Mouse (Mus musculus) myocyte (in vitro differentiated cells): ENCODE measurements at regions not wholly inside any gene's neighbourhood (a gene's known extent, or its start where the extent isn't known, plus 50 kb on each side); places are given as distances from the start of the nearest gene placed in this dataset.

ENCODE experiments used
- CEBPB ChIP-seq: IDR thresholded peaks from 2 replicates; pipeline ENCODE4 v1.6.1; 2011; ENCODE audit warnings: mild to moderate bottlenecking, moderate library complexity; ENCODE audit not compliant: poor library complexity, insufficient read depth, severe bottlenecking
- E2F4 ChIP-seq: IDR thresholded peaks from one replicate; pipeline ENCODE4 v1.6.1; 2011; ENCODE audit warnings: mild to moderate bottlenecking, control low read depth, moderate library complexity; ENCODE audit not compliant: insufficient read depth
- MAX ChIP-seq: IDR thresholded peaks from one replicate; pipeline ENCODE4 v1.6.1; 2011; ENCODE audit warnings: low read depth, mild to moderate bottlenecking, control low read depth
- MYOG ChIP-seq, 3 experiments: IDR thresholded peaks; one replicate each; pipeline ENCODE4 v1.6.1; 2011; ENCODE audit warnings: control low read depth in 2 of 3, low read depth in 2 of 3, mild to moderate bottlenecking in 2 of 3; ENCODE audit not compliant: insufficient read length in 2 of 3, control insufficient read depth in 1 of 3, insufficient read depth in 1 of 3
- POLR2A ChIP-seq: IDR thresholded peaks from one replicate; pipeline ENCODE4 v1.6.1; 2011; ENCODE audit warnings: low read depth, mild to moderate bottlenecking, control low read depth, moderate library complexity; ENCODE audit not compliant: insufficient read length
- POLR2AphosphoS2 ChIP-seq: IDR thresholded peaks from one replicate; pipeline ENCODE4 v1.6.1; 2011; ENCODE audit warnings: low read depth, control low read depth; ENCODE audit not compliant: insufficient read length
- TCF12 ChIP-seq: IDR thresholded peaks from one replicate; pipeline ENCODE4 v1.6.1; 2011; ENCODE audit warnings: mild to moderate bottlenecking, control low read depth; ENCODE audit not compliant: poor library complexity, insufficient read depth, severe bottlenecking
- USF1 ChIP-seq: IDR thresholded peaks from one replicate; pipeline ENCODE4 v1.6.1; 2011; ENCODE audit warnings: low read depth, mild to moderate bottlenecking, control low read depth, moderate library complexity

DNA sequence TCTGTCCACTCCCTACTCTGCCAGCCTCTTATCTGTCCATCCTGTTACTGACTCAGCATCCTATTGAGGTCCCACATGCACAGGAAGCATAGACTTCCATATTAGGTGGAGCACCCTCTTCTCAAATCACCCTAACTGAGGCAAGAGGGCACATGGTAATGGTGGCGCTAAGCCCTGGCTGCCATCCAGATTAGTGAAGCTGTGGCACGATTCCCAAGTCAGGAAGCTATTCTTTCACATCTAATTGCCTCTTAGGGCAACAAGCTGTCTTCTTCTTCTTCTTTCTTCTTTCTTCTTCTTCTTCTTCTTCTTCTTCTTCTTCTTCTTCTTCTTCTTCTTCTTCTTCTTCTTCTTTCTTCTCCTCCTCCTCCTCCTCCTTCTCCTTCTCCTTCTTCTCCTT is 195.7 kb upstream of the Sall1 start:
- TF ChIP-seq POLR2A (no peak), MAX (no peak), TCF12 (no peak), MYOG (IDR thresholded peaks at IDR 0.05; ENCODE audit: control insufficient read depth in 1 of 3, insufficient read depth in 1 of 3, insufficient read length in 2 of 3, low read depth in 2 of 3) (no peak), USF1 (no peak), E2F4 (no peak), CEBPB (no peak), POLR2AphosphoS2 (no peak)
